Mouse (Mus musculus): ENCODE results near the gene Vtn. TPM values are rescaled to one million over a fixed set of nuclear protein-coding genes. Genes with fewer than 3 reads are reported as not detected.

Gene Vtn
- 14.2 and 14.8 TPM in 2 replicates for polyA plus RNA-seq (2015; fragmentation: Nextera tagmentation; extraction: Ambion mirVana)

GRCm38 (mm10) chr11:78499004-78499403, at the start of gene Vtn:
Gene Vtn (plus strand): TSS chr11:78499091.

GRCm38 (mm10) chr11:78465568-78466180, 33.2 kb upstream of the Vtn start, which contains the start of gene Slc46a1:
Gene Slc46a1 (plus strand): TSS chr11:78465697.

GRCm38 (mm10) chr11:78497544-78498522, 1.1 kb upstream of the Vtn start, which contains the start of gene Sarm1:
Gene Sarm1 (minus strand): TSS chr11:78497754.

GRCm38 (mm10) chr11:78502909-78503650, 4.2 kb downstream of the Vtn start, which contains the start of gene Sebox:
Gene Sebox (plus strand): TSS chr11:78503447.

GRCm38 (mm10) chr11:78512025-78512957, 13.4 kb downstream of the Vtn start, which contains the start of the genes Tmem199 and Poldip2:
Gene Tmem199 (minus strand): TSS chr11:78512172.
Gene Poldip2 (plus strand): TSS chr11:78512193.

GRCm38 (mm10) chr11:78536080-78536689, 37.3 kb downstream of the Vtn start, which contains the start of the genes Tnfaip1 and Ift20:
Gene Tnfaip1 (minus strand): TSS chr11:78536332.
Gene Ift20 (plus strand): TSS chr11:78536361.

GRCm38 (mm10) chr11:78550168-78551058, 51.5 kb downstream of the Vtn start, which contains the start of gene Tmem97:
Gene Tmem97 (minus strand): TSS chr11:78550777.

Other genes with a start within 250 kb of the Vtn start
- 46.6 and 58.7 TPM in 2 replicates for gene 2610507B11Rik, start 237.3 kb upstream of the Vtn start, polyA plus RNA-seq (2015; fragmentation: Nextera tagmentation; extraction: Ambion mirVana)
- 0.09 TPM in 1 of 2 replicates, not detected in the other for gene BC030499, start 208.2 kb upstream of the Vtn start, polyA plus RNA-seq (2015; fragmentation: Nextera tagmentation; extraction: Ambion mirVana)
- gene Spag5, start 197.6 kb upstream of the Vtn start, polyA plus RNA-seq (2015; fragmentation: Nextera tagmentation; extraction: Ambion mirVana), result 6.5 and 6.9 TPM in 2 replicates
- gene Aldoc, start 176.1 kb upstream of the Vtn start, polyA plus RNA-seq (2015; fragmentation: Nextera tagmentation; extraction: Ambion mirVana), result 3.1 and 3.3 TPM in 2 replicates
- gene Pigs, start 170.7 kb upstream of the Vtn start, polyA plus RNA-seq (2015; fragmentation: Nextera tagmentation; extraction: Ambion mirVana), result 26.4 and 29.1 TPM in 2 replicates
- gene Unc119, start 155.6 kb upstream of the Vtn start, polyA plus RNA-seq (2015; fragmentation: Nextera tagmentation; extraction: Ambion mirVana), result 13.8 and 21.2 TPM in 2 replicates
- gene Foxn1, start 112.5 kb upstream of the Vtn start, polyA plus RNA-seq (2015; fragmentation: Nextera tagmentation; extraction: Ambion mirVana), result 0.06 TPM in 1 of 2 replicates, not detected in the other
- gene Slc13a2, start 76.9 kb upstream of the Vtn start, polyA plus RNA-seq (2015; fragmentation: Nextera tagmentation; extraction: Ambion mirVana), result 0.05 and 0.09 TPM in 2 replicates
- gene Slc46a1, start 33.4 kb upstream of the Vtn start, polyA plus RNA-seq (2015; fragmentation: Nextera tagmentation; extraction: Ambion mirVana), result 3.1 and 4.9 TPM in 2 replicates
- gene Sarm1, start 1.3 kb upstream of the Vtn start, polyA plus RNA-seq (2015; fragmentation: Nextera tagmentation; extraction: Ambion mirVana), result 0.16 and 0.18 TPM in 2 replicates
- gene Sebox, start 4.4 kb downstream of the Vtn start, polyA plus RNA-seq (2015; fragmentation: Nextera tagmentation; extraction: Ambion mirVana), result not detected in 2 replicates
- gene Tmem199, start 13.1 kb downstream of the Vtn start, polyA plus RNA-seq (2015; fragmentation: Nextera tagmentation; extraction: Ambion mirVana), result 20.8 and 21.6 TPM in 2 replicates
- gene Poldip2, start 13.1 kb downstream of the Vtn start, polyA plus RNA-seq (2015; fragmentation: Nextera tagmentation; extraction: Ambion mirVana), result 161 and 164 TPM in 2 replicates
- 34.1 and 39.6 TPM in 2 replicates for gene Tnfaip1, start 37.2 kb downstream of the Vtn start, polyA plus RNA-seq (2015; fragmentation: Nextera tagmentation; extraction: Ambion mirVana)
- gene Ift20, start 37.3 kb downstream of the Vtn start, polyA plus RNA-seq (2015; fragmentation: Nextera tagmentation; extraction: Ambion mirVana), result 82.6 and 110 TPM in 2 replicates
- gene Tmem97, start 51.7 kb downstream of the Vtn start, polyA plus RNA-seq (2015; fragmentation: Nextera tagmentation; extraction: Ambion mirVana), result 17.1 and 25.7 TPM in 2 replicates
- 3.9 and 4.9 TPM in 2 replicates for gene Nlk, start 198.3 kb downstream of the Vtn start, polyA plus RNA-seq (2015; fragmentation: Nextera tagmentation; extraction: Ambion mirVana)

Data from skeletal muscle tissue, postnatal 0 days (tissue).